Mouse (Mus musculus): Measurements from ENCODE around the gene Pyy. TPM values are rescaled to one million over a fixed set of nuclear protein-coding genes. Genes with fewer than 3 reads are reported as not detected.

The Pyy gene
- total and polyA plus RNA-seq, 3 experiments: not detected

DNA sequence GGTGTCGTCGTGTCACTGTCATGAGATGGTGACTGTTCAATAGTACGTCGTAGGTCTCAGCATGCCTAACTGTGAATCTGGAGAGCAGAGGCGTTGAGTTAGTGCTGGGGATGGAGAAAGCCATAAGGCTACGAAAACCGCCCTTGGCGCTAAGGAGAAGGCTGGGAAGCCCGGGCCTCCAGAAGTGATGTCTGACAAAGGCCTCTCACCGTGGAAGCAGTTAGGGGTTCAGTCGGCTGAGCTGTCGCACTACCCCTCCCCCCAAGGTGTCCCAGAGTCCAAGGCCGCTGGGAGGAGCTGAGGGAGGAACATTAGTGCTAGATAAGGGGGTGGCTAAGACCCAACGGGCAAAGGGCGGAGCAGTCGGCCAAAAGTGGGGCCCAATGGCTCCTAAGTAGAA is 38.4 kb upstream of the Pyy start:
- Histone ChIP-seq H3K4me2 (ENCODE audit: insufficient read depth, low read depth, poor library complexity, severe bottlenecking) (no peak overlapping the region), H3K4me1 (ENCODE audit: control insufficient read depth in 1 of 2, insufficient read depth in 2 of 2) (no peaks in the 10 kb centered on the region), H3K4me3 (replicated peaks in 1 of 3; ENCODE audit: low read depth in 2 of 3, low read length in 2 of 3, poor library complexity in 1 of 3) (no peak overlapping the region)

DNA sequence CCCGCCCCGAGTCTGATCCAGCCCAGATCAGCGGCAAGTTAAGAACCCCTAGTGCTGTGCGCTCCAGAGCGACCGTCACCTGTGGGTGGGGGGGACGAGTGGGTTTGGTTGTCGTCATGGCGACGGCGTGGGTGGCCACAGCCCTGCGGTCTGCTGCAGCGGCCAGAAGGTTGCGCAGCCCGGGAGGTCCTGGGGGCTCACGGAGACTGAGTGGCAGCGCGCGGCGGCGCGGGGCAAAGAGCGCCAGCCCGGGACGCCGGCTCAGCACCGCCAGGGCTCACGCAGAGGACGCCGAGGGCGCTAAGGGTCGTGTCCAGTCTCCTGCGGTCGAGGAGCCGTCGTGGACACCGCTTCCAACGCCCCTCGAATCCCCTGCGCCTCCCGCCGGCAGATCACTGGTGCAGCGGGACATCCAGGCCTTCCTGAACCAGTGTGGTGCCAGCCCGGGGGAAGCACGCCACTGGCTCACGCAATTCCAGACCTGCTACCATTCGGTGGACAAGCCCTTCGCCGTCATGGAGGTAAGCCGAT is 37.9 kb upstream of the Pyy start, which contains the start of gene Nags:
Gene Nags, plus strand, starts transcription at position 43 of the 531 bp plus-strand sequence.
- dilution Hi-C loops (cut with MboI; ENCODE audit: extremely low pct_ligation_motif_present, extremely low pct_unique_long_range_greater_than_20kb, low sequenced_read_pairs) (no loop called here), in situ Hi-C loops (cut with MboI; ENCODE audit: low pct_ligation_motif_present, low pct_unique_long_range_greater_than_20kb, low sequenced_read_pairs) (no loop called here)
- H3K36me3 ChIP-seq (replicated peaks in 1 of 2; ENCODE audit: control insufficient read depth in 1 of 2, insufficient read depth in 1 of 2, low read length in 1 of 2): no peaks in the 10 kb centered on the region
- no peaks in the 10 kb centered on the region for H3K4me1 ChIP-seq (ENCODE audit: control insufficient read depth in 1 of 2, insufficient read depth in 2 of 2)
- no peak for TF ChIP-seq JUN (IDR thresholded peaks at IDR 0.05; ENCODE audit: insufficient read depth, low read depth, low read length)
- no peak for TF ChIP-seq MEF2A (IDR thresholded peaks at IDR 0.05; ENCODE audit: borderline replicate concordance, low read depth, low read length)
- no peak for TF ChIP-seq CHD2 (IDR thresholded peaks at IDR 0.05; ENCODE audit: low read length)
- no peak for TF ChIP-seq KAT2A (IDR thresholded peaks at IDR 0.05; ENCODE audit: insufficient replicate concordance, low read length)
- TF ChIP-seq TBP (conservative IDR thresholded peaks at IDR 0.05; ENCODE audit: low read depth, low read length): no peak
- peaks cover 54% of the 10 kb centered on the region for H3K27me3 ChIP-seq (replicated peaks)
- peaks cover 6% of the 10 kb centered on the region for H3K9me3 ChIP-seq (replicated peaks; ENCODE audit: low read length)
- H3K27ac ChIP-seq (ENCODE audit: insufficient read depth, low read depth): no peak within 1 kb of the TSS
- no peaks in the 10 kb centered on the region for H3K79me2 ChIP-seq (replicated peaks; ENCODE audit: control insufficient read depth, extremely low read depth, insufficient read depth, poor library complexity, severe bottlenecking)
- no peak within 1 kb of the TSS for H3K4me3 ChIP-seq (replicated peaks in 1 of 3; ENCODE audit: low read depth in 2 of 3, low read length in 2 of 3, poor library complexity in 1 of 3)
- no peak within 1 kb of the TSS for H3K9ac ChIP-seq (ENCODE audit: insufficient read depth, low read depth)
- no peak for DNase-seq (ENCODE audit: extremely low read depth)
- no peak within 1 kb of the TSS for H3K4me2 ChIP-seq (ENCODE audit: insufficient read depth, low read depth, poor library complexity, severe bottlenecking)

More for the DNA sequence above, 38.4 kb upstream of the Pyy start:
- Histone ChIP-seq H3K79me2 (replicated peaks; ENCODE audit: control insufficient read depth, extremely low read depth, insufficient read depth, poor library complexity, severe bottlenecking) (no peaks in the 10 kb centered on the region), H3K27me3 (replicated peaks) (peaks cover 54% of the 10 kb centered on the region), H3K9ac (ENCODE audit: insufficient read depth, low read depth) (no peak overlapping the region), H3K9me3 (replicated peaks; ENCODE audit: low read length) (peaks cover 6% of the 10 kb centered on the region), H3K27ac (ENCODE audit: insufficient read depth, low read depth) (no peak overlapping the region), H3K36me3 (replicated peaks in 1 of 2; ENCODE audit: control insufficient read depth in 1 of 2, insufficient read depth in 1 of 2, low read length in 1 of 2) (no peaks in the 10 kb centered on the region)
- in situ Hi-C loops (cut with MboI; ENCODE audit: low pct_ligation_motif_present, low pct_unique_long_range_greater_than_20kb, low sequenced_read_pairs): no loop called here
- dilution Hi-C loops (cut with MboI; ENCODE audit: extremely low pct_ligation_motif_present, extremely low pct_unique_long_range_greater_than_20kb, low sequenced_read_pairs): no loop called here
- DNase-seq (ENCODE audit: extremely low read depth): no peak
- TF ChIP-seq IRF4 (IDR thresholded peaks at IDR 0.05; ENCODE audit: low read depth, low read length) (no peak), CHD1 (IDR thresholded peaks at IDR 0.05; ENCODE audit: low read depth, low read length) (no peak), MAZ (IDR thresholded peaks at IDR 0.05; ENCODE audit: low read depth, low read length) (no peak), ZNF384 (IDR thresholded peaks at IDR 0.05; ENCODE audit: low read depth, low read length) (no peak), SMC3 (IDR thresholded peaks at IDR 0.05; ENCODE audit: low read depth, low read length) (no peak), ZMIZ1 (IDR thresholded peaks at IDR 0.05; ENCODE audit: low read depth, low read length) (no peak), POLR2A (IDR thresholded peaks at IDR 0.05; ENCODE audit: low read depth, low read length) (no peak), ZKSCAN1 (IDR thresholded peaks at IDR 0.05; ENCODE audit: borderline replicate concordance, low read depth, low read length) (no peak), ETS1 (conservative IDR thresholded peaks at IDR 0.05; ENCODE audit: low read depth, low read length) (no peak), MAFK (IDR thresholded peaks at IDR 0.05; ENCODE audit: insufficient replicate concordance, low read length) (no peak), RCOR1 (conservative IDR thresholded peaks at IDR 0.05; ENCODE audit: low read depth, low read length) (no peak), EP300 (IDR thresholded peaks at IDR 0.05; ENCODE audit: low read length) (no peak), MAX (IDR thresholded peaks at IDR 0.05; ENCODE audit: low read length) (no peak), USF1 (IDR thresholded peaks at IDR 0.05; ENCODE audit: low read depth, low read length) (no peak), ZC3H11A (IDR thresholded peaks at IDR 0.05; ENCODE audit: low read depth, low read length) (no peak)
